Comparison of ENCODE assay signal across 9 mouse cellular contexts in the genomic region with DNA sequence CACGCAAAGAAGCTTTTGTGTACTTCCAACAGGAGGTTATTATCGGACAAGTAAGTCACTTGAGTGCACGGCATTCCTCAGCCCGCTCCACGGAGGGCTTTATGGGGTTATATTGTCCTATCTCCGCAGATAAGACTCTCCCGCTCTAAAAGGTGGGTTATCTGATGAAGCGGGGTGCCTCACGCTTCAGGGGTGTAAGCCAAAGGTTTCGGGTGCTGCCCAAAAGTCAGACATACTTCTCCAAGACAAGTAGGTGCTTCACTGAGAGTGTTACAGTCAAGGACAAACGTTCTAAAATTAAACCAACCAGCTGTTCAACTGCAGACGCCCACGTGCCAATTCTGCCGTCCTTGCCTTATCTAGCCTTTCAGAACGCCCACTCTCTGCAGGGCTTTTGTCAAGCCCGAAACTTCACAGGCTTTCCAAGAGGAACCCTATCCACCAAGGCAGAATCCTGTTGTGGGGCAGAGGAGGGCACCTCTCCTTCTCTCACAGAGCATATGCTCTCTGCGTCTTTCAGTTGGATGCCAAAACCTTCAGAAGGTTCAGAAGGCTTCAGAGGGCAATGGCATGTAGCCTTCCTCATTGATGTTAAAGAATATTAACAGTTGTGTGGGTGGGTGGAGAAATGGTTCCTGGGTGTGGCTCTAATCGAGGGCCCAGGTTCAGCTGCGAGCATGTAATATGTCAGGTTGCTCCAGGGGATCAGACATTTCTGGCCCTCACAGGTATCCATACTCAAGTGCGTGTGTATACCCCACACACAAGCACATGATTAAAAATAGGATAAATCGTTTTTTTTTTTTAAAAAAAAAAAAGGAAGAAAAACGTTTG. TPM values are rescaled to one million over a fixed set of nuclear protein-coding genes. Genes with fewer than 3 reads are reported as not detected.
DNase-seq lines count a peak whose midpoint lies in the region; ATAC-seq lines count a peak whose summit lies in the region.
"Had no signal": no experiment of that assay in that cellular context is flagged by ENCODE, and none has a peak within 500 bp of the region (broad histone marks: within the 10 kb centered on the region; RNA-seq: fewer than 3 reads in every experiment).

No protein-coding gene starts in this region.

- no peak overlapping the region for H3K9ac ChIP-seq in lung, embryonic 16.5 days (ENCODE audit: low read length)
- H3K9ac ChIP-seq in midbrain, embryonic 11.5 days (ENCODE audit: low read length), result no peak overlapping the region
- H3K9ac ChIP-seq: forebrain, embryonic 15.5 days had no signal

- H3K27ac ChIP-seq in lung, embryonic 16.5 days (ENCODE audit: low read length), result no peak overlapping the region
- no peak overlapping the region for H3K27ac ChIP-seq in midbrain, embryonic 11.5 days (ENCODE audit: low read depth, low read length)
- H3K27ac ChIP-seq: forebrain, embryonic 15.5 days had no signal

- 51% methylated on average over 22 of the region's 22 CpGs for WGBS in lung, embryonic 16.5 days
- 86% methylated on average over 22 of the region's 22 CpGs for WGBS in midbrain, embryonic 11.5 days

- peaks cover 3% of the 10 kb centered on the region; the same call in 1 of the 2 replicates for H3K4me1 ChIP-seq in lung, embryonic 16.5 days (replicated peaks; ENCODE audit: control insufficient read depth, insufficient read depth, low read length)
- no peaks in the 10 kb centered on the region for H3K4me1 ChIP-seq in midbrain, embryonic 11.5 days (ENCODE audit: control insufficient read depth, insufficient read depth, low read length)
- H3K4me1 ChIP-seq: forebrain, embryonic 15.5 days had no signal

- no peaks in the 10 kb centered on the region for H3K36me3 ChIP-seq in lung, embryonic 16.5 days (ENCODE audit: control insufficient read depth, insufficient read depth, low read length)
- H3K36me3 ChIP-seq in midbrain, embryonic 11.5 days (ENCODE audit: control insufficient read depth, insufficient read depth, low read length), result no peaks in the 10 kb centered on the region
- H3K36me3 ChIP-seq: forebrain, embryonic 15.5 days had no signal

- peak overlapping the region; percentile 15; the same call in 1 of the 2 replicates for H3K4me3 ChIP-seq in lung, embryonic 16.5 days (ENCODE audit: low read length)
- no peak overlapping the region for H3K4me3 ChIP-seq in midbrain, embryonic 11.5 days (ENCODE audit: low read depth, low read length)
- H3K4me3 ChIP-seq: forebrain, embryonic 15.5 days had no signal

- peak overlapping the region; percentile 46 for H3K4me2 ChIP-seq in lung, embryonic 16.5 days (ENCODE audit: low read depth, low read length)
- H3K4me2 ChIP-seq in midbrain, embryonic 11.5 days, result no peak overlapping the region
- H3K4me2 ChIP-seq: forebrain, embryonic 15.5 days had no signal

- H3K27me3 ChIP-seq in lung, embryonic 16.5 days (ENCODE audit: control insufficient read depth, insufficient read depth, low read depth, low read length), result no peaks in the 10 kb centered on the region
- no peaks in the 10 kb centered on the region for H3K27me3 ChIP-seq in midbrain, embryonic 11.5 days (ENCODE audit: control insufficient read depth, insufficient read depth, low read length)
- H3K27me3 ChIP-seq: forebrain, embryonic 15.5 days had no signal

- ATAC-seq in erythroid progenitor cell, adult 5-6 weeks (replicated peaks; ENCODE audit: low FRiP score, poor library complexity, severe bottlenecking), result peak; percentile 72
- ATAC-seq in lung, embryonic 16.5 days (ENCODE audit: low read depth), result no peak; the same call in 1 of the 2 replicates
- ATAC-seq in midbrain, embryonic 11.5 days (ENCODE audit: low FRiP score), result no peak
- ATAC-seq: forebrain, embryonic 15.5 days had no signal

- no peaks in the 10 kb centered on the region for H3K9me3 ChIP-seq in lung, embryonic 16.5 days (ENCODE audit: control insufficient read depth, low read length)
- no peaks in the 10 kb centered on the region; the same call in 1 of the 2 replicates for H3K9me3 ChIP-seq in midbrain, embryonic 11.5 days (ENCODE audit: control insufficient read depth, low read length)
- H3K9me3 ChIP-seq: forebrain, embryonic 15.5 days had no signal

- peak; percentile 21 for DNase-seq in MEL-GATA-1-ER (ENCODE audit: extremely low read depth, low read depth)
- peak; percentile 65 for DNase-seq in heart, postnatal 4 days
- DNase-seq in thymus, postnatal 0 days (ENCODE audit: low spot score), result no peak
- DNase-seq in spleen, adult 18-20 months, result no peak
- DNase-seq in layer of hippocampus, postnatal 36 days, result no peak
- no peak for DNase-seq in midbrain, embryonic 11.5 days (ENCODE audit: low spot score, missing footprints)

RNA-seq across cellular contexts. Expression of a gene that starts 32.4 kb away (rescaled TPM):
- total RNA-seq in erythroid progenitor cell, adult 5-6 weeks (2015; ENCODE audit: low replicate concordance), result 16.6 and 18.0 TPM in 2 replicates
- 10.0 and 18.5 TPM in 2 replicates for total RNA-seq in erythroid progenitor cell, adult 5-6 weeks (2017; ENCODE audit: low replicate concordance)
- 10 to 100 TPM; 41.3 to 43.2 TPM for total RNA-seq in heart, postnatal 4 days (2021)
- polyA plus RNA-seq in lung, embryonic 16.5 days (2015; fragmentation: Nextera tagmentation; extraction: Ambion mirVana), result 0.36 and 0.58 TPM in 2 replicates
- 0.04 and 0.05 TPM in 2 replicates for polyA plus RNA-seq in thymus, postnatal 0 days (2015; fragmentation: Nextera tagmentation; extraction: Ambion mirVana)
- total RNA-seq in layer of hippocampus, postnatal 36 days (2021), result 1 to 10 TPM; 6.0 to 6.2 TPM
- polyA plus RNA-seq in midbrain, embryonic 11.5 days (2014; fragmentation: Nextera tagmentation; extraction: Ambion mirVana), result 1.8 and 2.6 TPM in 2 replicates

Comparison
In these comparisons a context has a peak if more than half of its experiments do, and no peak if none do; other contexts are left out.
1. DNase-seq: peak in MEL-GATA-1-ER (single experiment) and heart, postnatal 4 days (single experiment); none in thymus, postnatal 0 days (single experiment), spleen, adult 18-20 months (0 of 2), layer of hippocampus, postnatal 36 days (0 of 2) and midbrain, embryonic 11.5 days (single experiment).